Mouse (Mus musculus) cerebellum, postnatal 25 days (tissue): ENCODE measurements around the gene Abcb10.
"Not testable (repeated sequence)": the region's sequence is repeated elsewhere in the genome, so short reads cannot be mapped to it uniquely, and the experiment has no call there.

Source experiments
- DNase-seq, 2 experiments: peaks; one replicate each; pipeline ENCODE4 v3.0.0; 2021; ENCODE audit warnings: mixed read lengths in 2 of 2

Abcb10 gene

DNA sequence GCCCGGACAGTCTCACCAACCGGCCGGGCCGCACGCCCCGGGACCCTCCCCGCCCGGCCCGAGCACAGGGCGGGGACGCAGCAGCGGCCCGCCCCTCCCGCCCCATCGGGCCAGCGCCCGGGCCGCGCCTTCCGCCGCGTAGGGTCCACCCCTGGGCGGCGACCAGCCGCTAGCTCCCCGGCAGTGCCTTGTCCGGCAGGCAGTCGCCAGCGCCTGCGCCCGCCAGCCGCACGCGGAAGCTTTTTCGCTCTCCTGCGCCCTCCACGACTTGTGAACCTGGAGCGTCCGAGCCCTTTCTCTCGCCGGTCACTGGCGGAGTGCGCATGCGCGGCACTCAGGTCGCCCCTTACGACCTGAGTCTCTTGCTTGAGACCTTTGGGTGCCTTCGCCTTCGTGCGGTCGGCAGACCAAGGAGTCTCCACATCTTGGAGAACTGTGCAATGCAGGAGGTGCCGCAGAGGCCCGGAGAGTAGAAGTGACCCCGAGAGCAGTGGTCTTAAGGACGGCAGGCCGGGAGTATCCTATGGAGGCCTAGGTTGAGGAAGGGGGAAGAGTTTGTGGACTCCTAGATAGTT lies at the start of gene Abcb10:
Gene Abcb10, minus strand, starts transcription at position 297 of the 575 bp plus-strand sequence.
- DNase-seq, result peak; percentile 89 to 92

DNA sequence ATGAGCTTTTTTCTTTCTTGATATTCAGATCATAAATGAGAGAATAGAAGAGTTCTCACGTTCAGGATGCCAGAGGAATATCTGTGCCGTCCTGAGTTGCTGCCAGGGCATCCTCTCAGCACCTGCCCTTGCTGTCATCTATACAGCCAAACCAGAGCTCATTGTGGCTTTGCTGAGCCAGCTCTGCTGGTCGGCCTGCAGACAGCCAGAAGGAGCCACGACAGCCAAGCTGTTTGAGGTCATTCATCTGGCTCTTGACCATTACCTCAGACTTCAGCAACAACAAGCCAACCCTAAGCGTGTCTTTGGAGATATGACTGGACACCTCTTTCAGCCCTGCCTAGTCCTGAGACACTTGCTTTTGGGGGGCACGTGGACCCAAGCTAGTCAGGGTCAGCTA lies 44.9 kb upstream of the Abcb10 start:
- DNase-seq, result peak; percentile 65 to 74

DNA sequence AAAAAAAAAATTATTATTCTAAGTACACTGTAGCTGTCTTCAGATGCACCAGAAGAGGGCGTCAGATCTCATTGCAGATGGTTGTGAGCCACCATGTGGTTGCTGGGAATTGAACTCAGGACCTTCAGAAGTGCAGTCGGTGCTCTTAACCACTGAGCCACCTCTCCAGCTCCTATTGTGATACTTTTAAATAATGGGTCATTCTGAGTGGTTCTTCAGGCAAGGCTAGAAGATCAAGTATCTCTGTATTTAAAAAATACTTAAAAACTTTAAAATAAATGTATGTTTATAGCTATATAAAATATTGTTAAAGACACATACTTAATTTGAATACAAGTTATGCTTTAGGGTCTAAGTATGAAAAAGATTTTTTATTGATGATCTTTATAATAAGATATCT lies 43.3 kb upstream of the Abcb10 start:
- not testable (repeated sequence) for DNase-seq

DNA sequence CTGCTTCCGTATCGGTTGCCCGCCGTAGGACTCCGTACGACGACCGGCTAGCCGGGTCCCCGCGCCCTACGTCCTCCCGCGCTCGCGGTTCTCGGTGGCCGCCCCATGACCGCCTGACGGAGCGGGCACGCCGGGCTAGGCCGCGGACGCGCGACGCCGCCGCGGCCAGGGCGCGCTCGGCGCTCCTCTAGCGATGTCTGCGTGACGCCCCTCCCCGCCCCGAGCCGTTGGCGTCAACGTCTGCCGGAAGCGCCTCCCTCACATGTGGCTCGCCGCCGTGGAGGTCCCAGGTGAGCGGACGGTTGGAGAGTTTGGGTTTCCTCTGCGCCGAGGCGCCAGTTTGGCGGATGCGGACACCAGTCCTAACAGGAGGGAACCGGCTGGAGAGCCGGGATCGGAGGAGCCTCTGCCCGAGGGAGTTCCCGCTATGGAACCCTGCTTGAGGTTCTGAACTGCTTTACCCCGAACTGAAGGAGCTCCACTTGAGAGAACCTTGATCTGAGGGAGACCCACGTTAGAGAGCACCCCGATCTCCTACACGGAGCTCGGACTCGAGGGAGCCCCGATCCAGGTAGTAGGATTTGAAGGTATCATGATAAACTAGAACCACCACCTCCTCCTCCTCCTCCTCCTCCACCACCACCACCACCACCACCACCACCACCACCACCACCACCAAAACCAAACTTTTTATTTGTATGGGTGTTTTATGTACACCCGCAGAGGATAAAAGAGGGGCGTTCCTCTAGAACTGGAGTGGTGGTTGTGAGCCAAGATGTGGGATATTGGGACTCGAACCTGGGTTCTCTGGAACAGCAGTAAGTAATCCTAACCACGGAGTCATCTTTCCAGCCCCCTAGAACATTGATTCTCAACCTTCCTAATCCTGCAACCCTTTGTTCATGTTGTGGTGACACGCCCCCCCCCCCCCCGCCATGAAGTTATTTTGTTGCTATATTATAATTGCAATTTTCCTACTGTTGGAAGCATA lies 38.6 kb upstream of the Abcb10 start, which contains the start of the genes Taf5l and Urb2:
Gene Taf5l, minus strand, starts transcription at position 161 of the 991 bp plus-strand sequence.
Gene Urb2, plus strand, starts transcription at position 272 of the 991 bp plus-strand sequence.
- DNase-seq, result peak; percentile 97 to 98

DNA sequence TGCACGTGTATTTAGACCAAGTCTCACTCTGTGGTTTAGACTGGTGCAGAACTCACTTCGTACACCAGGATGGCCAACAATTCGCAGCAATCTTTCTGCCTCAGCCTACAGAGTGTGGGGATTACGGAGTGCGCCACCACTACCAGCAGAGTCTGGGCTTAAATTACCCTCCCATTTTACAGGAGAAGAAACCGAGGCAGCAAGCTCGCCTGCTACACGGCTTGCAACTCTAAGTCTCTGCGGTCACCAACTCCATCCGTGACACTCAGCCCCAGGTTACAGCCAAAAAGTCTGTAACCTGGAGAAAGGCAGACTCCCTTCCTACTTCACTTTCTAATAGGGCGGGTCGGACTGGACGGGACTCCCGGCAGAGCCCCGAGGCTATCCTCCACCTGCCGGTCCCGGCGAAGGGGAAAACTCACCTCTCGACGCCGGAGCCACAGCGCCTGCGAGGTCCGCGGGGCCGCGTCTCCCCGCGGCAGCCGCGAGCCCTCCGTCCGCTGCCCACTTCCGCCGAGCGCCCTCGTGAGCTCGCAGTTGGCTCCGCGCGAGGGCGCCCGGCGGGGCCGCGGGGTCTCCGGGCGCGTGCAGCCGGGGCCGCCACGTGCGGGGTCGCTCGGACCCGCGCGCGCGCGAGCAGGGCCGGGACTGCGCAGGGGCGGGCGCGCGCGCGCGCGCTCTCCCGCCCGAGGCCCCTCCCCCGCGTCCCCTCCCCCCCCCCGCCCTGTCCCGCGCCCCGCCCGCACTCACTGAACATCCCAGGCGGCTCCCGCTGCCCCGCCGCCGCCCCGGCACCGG lies 37.7 kb upstream of the Abcb10 start:
- DNase-seq, result peak; percentile 71 to 79

DNA sequence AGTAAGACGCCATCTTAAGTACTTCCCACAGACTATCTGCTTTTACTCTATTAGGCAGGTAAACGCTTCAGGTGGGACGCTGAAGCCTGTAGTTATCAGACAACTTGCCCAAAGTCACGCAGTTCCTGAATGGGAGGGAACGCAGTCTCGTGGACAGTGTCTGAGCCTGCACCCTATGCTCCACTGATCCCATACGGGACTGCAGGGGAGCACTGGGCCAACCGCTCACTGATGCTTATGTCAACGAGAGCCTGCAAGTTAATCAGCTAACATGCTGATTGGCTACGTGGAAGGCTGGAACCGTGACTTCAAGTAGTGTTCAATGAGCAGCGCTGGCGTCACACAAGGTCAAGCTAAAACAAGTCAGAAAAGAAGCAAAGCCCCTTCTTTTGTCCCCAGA lies 36.9 kb upstream of the Abcb10 start:
- peak in 1 of 2 experiments; percentile 13 for DNase-seq

DNA sequence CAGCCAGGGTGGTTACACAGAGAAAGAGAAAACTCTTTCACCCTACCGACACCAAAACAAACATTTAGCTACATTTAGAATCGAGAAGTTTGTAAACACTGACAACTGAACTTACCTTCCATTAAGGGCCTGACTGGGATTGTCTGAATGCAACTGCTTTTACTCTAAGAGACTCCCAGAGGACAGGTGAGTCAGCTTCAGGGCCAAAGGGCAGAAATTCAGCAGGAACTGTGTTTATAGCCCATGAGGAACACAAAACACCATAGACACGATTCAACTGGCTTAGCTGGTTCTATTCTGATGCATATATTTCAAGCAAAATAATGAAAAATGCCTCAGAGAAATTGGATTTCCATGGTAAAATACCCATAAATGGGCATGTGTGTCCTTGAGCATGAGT lies 31.8 kb upstream of the Abcb10 start:
- DNase-seq, result no peak

DNA sequence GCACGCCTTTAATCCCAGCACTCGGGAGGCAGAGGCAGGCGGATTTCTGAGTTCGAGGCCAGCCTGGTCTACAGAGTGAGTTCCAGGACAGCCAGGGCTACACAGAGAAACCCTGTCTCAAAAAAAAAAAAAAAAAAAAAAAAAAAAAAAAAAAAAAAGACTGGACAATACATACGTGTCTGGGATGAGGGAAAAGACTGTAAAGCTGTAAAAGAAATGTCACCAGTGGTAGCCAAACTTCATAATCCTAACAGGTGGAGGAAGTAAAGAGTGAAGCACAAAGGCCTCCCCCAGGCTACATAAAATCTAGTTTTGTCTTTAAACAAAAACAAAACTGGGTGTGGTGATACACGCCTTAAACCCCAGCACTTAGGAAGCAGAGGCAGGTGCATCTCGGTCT lies 31.4 kb upstream of the Abcb10 start:
- not testable (repeated sequence) for DNase-seq

DNA sequence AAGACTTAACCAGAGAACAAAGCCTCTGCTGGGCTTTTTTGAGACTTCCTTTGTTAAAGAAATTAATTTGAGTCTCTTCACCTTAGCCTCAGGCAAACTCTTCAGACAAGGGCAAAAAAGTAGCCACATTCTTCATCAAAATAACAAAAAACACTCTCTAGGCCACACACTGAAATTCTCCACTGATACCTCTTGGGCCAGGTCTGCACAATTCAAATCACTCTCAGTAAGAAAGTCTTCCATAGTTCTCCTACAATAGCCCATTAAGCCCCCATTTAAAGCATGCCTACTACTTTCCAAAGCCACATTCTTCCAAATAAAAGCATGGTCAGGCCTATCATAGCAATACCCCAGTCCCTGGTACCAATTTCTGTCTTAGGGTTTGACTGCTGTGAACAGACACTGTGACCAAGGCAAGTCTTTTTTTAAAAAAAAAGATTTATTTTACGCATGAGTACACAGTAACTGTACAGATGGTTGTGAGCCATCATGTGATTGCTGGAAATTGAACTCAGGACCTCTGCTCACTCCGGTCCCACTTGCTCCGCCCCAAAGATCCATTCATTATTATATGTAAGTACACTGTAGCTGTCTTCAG lies 29.2 kb upstream of the Abcb10 start:
- DNase-seq, result no peak

DNA sequence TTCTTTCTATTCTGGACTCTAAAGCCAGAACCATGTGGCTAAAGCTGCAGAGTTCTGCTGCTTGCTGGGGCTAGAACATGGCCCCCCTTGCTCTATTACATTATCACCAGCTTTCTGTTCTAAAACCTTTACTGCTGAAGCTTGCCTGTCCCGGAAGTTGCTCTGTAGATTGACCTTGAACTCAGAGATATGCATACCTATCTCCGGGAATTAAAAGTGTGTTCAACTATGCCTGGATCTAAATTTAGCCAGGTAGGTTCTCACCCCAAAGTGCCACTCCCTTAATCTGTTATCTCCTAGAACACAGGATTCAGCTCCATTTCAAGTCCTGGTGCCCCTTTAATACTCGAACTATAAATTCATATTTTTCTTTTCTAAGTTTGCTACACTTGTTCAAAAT lies 28.7 kb upstream of the Abcb10 start:
- no peak for DNase-seq

DNA sequence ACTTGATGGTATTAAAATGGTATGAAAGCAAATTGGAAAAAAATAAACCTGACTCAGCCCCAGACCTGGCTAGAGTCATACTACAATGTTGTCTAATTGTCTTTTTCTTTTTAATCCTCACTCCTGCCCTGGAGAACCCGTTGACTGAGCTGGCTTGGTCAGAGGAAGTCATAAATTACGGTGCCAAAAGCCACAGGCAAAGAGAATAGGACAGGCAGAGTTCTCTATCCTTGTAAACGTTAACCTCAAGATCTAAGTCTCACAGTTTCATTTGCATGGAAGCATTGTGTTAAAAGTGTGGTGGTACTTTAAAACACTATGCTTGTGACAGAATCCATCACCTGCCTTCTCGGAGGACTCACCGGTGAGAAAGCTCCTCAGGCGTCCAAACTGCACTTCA lies 24.9 kb upstream of the Abcb10 start:
- DNase-seq, result no peak

DNA sequence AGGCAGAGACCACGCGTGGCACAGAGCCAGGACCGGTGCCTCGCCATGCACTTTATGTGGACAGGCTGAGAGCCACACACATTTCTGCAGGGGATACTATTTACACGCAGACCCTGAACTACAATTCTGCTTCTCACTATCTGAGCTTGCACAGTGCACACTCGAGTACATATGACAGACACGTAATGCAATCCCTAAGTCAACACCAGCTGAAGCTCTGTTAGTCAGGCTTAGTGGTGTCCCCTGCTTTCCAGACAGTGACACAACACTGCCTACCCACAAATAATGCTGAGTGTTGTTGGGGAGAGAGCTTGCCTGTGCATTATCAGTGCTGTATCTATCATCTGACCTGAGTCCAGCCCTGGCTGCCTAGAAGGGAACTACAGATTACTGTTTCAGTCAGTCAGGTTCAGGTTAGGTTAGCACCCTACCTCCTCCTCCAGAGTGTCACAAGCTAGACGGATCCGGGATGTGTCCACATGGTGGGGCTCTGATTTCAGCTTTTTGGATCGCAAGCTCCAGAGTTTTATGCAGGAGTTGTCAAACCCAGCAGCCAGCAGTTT lies 19.7 kb upstream of the Abcb10 start:
- no peak for DNase-seq

DNA sequence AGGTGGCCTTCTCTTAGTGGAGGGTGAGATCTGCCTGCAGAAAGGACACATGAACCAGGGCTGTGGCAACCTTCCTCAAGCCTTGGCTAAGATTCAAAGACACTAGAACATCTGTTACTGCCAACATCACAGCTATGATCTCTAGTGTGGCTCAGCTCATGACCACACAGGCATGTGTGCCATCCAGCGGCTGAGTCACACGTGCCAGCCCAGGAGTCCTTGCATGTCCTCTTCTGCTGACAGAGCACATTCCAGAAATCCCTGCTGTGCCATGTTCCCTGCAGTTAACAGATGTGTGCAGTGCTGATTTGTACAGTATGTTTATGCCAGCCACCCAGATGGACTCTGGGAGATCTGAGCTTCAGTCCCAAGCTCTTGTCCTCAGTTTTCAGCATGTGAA lies 16.6 kb upstream of the Abcb10 start:
- DNase-seq, result no peak

DNA sequence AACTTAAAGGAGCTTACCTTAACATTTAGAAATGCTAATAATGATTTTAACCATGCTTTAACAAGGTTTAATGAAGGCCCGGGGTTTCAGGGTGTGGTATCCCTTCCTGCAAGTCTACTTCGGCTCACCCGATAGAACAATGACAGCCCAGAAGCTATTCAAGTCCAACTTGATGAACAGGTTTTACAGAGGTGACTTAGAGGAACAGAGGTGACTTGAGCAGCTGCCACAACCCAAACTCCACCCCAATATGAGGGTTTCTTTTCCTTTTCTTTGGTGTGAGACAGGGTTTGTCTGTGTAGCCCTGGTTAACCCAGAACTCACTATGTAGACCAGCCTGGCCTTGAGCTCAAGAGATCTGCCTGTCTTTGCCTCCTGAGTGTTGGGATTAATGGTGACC lies 11.1 kb upstream of the Abcb10 start:
- DNase-seq, result no peak

DNA sequence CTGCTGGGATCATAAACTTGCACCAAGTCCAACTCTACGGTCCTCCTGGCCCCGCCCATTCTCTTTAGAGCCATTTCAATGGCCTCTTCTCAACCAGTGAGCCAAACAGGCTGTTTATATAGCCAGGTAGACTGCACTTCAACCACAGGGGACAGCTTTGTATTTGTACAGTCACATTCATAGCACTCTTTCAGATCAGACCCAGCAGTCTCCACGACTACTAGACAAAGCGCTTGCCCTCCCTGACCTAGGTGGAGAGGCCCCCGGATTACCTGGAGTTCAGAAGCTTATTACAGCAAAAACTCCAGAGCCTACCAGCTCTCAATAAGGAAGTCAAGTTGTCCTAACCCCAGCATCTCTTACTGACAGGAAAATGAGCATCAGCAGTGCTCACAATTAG lies 10.7 kb upstream of the Abcb10 start:
- DNase-seq, result no peak

DNA sequence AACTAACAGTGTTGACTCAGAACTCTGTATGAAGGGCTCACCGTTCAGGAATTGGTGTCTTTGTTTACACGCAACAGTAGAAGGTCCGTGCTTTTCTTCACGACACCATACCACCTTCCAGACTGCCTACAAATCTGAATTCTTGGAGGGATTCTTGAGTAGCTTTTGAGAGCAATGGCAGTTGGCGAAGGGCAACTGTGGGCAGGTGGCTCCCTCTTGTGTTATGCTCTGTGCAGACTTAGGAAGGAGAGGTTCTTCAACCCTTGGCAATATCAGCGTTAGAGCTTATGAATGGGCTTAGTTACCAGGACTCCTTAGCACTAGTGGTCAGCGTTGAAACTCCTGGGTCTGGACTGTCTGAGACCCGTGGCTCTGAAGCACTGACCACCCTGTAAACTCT lies 9.7 kb upstream of the Abcb10 start:
- peak in 1 of 2 experiments; percentile 25 for DNase-seq

DNA sequence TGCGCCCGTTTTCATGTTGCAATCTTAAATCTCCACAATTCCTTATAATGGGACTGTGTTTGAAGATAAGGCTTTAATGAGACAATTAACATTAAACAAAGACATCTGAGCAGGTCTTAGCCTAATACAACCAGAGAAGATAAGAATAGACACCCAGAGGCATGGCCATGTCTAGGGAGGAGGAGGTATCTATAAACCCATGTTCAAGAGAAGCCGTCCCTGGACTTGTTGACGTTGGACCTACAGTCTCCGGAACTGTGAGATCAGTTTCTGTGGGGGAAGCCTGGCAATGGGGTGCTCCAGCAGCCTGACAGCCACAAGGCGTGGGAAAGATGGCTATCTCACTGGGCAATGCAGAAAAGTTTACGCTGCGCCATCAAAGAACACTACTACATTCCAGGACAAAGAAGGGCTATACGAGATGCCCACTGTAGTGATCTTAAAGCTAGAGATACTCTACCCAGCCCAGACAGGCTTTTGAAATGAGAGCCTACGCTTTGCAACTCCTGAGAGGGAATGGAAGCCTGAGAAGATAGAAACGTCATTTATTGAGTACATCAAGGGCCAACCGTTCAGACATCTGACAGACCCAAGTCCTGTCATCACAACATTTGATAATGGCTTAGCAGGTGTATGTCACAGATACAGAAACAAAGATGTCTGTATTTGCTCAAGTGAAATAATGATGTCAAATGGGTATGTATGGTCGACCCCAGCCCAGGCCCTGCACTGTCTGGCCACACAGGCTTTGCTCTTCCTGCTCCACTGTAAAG lies 7.5 kb upstream of the Abcb10 start:
- no peak for DNase-seq

DNA sequence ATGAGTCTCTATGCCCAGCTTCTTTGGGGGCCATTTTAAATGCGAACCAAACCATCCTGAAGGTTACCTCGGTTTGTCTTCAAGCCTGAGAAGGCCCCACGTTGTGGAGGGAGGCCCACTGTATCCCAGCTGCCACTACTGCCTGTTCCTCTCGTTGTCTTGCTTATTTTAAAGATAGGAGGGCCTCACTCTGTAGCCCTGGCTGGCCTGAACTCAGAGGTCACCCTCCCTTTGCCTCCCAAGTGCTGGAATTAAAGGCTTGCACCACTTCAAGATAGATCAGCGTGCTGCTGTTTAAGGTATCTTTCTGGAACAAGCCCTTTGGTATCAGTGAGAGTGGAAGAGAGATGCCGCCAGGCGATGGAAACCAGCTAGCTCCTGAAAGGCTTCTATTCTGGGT lies 6.2 kb upstream of the Abcb10 start:
- DNase-seq, result no peak

DNA sequence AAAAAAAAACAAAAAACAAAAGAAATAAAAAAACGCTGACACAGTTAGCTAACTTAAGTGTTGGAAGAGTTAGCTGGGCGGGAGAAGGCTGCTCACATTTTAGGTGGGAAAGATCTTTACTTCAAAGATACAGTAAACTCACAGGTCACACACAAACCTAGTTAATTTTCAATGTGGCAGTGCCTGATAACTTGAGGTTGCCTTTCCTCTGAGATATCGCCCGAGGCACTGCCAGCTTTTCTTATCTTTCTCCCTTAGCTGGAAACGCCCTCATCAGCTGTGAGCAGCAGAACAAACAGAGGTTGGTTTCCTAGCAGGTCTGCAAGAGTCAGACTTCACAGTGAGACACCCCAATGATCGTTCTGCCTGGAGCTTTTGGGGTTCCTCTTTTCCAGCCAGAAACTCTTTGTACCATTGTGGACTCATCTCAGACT lies 5.7 kb upstream of the Abcb10 start:
- DNase-seq, result no peak

DNA sequence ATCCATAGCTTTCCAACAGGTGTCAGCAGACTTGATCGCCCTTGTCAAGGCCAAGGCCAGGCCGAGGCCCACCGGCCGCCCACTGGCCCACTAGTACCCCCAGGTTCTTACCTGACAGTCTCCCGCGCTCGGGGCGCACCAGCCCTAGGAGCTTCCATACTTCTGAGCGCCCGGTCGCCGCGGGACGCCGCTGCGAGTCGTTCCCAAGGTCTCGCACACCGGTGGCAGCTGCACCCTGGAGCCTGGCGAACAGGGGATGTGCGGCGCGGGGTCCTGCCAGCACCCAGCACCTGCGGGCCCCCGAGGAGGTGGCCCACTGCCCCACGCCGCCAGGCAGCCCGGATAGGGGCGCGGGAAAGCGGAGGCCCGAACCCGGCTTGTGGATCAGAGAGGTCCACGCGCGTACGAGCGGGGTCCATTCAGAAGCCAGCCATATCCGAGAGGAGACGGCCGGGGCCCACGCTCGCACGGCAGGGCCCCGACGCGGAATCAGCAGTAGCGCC lies 580 bp downstream of the Abcb10 start:
- peak in 1 of 2 experiments; percentile 56 for DNase-seq

DNA sequence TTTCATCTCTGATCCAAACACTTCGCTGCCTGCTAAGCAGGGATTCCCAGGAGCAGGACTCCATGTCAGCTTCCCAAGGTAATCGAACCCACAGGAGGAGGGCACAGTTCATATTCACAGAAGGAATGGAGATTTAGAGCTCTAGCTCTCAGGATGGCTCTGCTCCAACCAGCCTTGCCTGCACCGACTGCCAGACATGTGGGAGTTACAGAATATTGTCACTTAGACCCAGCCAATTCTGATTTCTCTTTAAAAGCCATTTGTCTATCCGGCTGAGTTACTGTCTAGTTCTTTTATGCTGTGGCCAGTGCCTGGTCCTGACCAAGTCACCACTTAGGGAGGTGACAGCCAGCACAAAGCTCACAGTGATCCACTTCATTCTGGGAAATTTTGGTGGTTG lies 1.2 kb downstream of the Abcb10 start:
- DNase-seq, result peak; percentile 23 to 45
